Mouse (Mus musculus): ENCODE measurements around the gene Adprm. TPM values are rescaled to one million over a fixed set of nuclear protein-coding genes. Genes with fewer than 3 reads are reported as not detected.

Adprm gene
- polyA plus RNA-seq, 1 experiment from 2014 or later, result 35.4 TPM

DNA sequence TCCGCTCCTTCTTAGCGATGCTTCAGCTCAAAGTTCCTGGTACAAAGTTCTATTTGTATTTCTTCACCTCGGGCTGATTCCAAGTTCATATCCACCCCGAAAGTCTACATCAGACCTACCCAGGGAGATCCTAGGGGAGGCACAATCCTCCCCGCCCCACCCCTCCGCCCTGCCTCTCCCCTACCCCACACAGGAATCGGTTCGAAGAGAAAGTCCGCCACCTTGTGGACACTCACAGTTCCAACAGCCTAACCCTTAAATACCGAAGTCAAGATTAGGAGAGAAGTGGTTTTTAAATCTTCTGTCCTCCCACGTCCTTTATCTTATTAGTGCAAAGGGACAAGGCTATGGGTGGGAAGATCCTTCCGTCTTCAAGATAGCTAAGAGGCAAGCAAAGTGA lies 31.4 kb downstream of the Adprm start:
- Histone ChIP-seq H3K9ac (replicated peaks; ENCODE audit: low read depth, low read length) (no peak overlapping the region), H3K27me3 (replicated peaks; ENCODE audit: control insufficient read depth, insufficient read depth, low read length) (no peaks in the 10 kb centered on the region), H3K36me3 (ENCODE audit: control insufficient read depth, insufficient read depth) (no peaks in the 10 kb centered on the region), H3K4me1 (replicated peaks; ENCODE audit: control insufficient read depth, insufficient read depth, low read length) (peaks cover 21% of the 10 kb centered on the region), H3K9me3 (ENCODE audit: control insufficient read depth, low read length) (no peaks in the 10 kb centered on the region), H3K4me3 (replicated peaks; ENCODE audit: low read length) (peak overlapping the region; percentile 21; the same call in 1 of the 2 replicates), H3K27ac (ENCODE audit: low read length) (no peak overlapping the region), H3K4me2 (ENCODE audit: low read length) (peak overlapping the region; percentile 53)
- WGBS, result 3% methylated on average over 12 of the region's 12 CpGs
- peak; percentile 22; the same call in 1 of the 2 replicates for ATAC-seq

DNA sequence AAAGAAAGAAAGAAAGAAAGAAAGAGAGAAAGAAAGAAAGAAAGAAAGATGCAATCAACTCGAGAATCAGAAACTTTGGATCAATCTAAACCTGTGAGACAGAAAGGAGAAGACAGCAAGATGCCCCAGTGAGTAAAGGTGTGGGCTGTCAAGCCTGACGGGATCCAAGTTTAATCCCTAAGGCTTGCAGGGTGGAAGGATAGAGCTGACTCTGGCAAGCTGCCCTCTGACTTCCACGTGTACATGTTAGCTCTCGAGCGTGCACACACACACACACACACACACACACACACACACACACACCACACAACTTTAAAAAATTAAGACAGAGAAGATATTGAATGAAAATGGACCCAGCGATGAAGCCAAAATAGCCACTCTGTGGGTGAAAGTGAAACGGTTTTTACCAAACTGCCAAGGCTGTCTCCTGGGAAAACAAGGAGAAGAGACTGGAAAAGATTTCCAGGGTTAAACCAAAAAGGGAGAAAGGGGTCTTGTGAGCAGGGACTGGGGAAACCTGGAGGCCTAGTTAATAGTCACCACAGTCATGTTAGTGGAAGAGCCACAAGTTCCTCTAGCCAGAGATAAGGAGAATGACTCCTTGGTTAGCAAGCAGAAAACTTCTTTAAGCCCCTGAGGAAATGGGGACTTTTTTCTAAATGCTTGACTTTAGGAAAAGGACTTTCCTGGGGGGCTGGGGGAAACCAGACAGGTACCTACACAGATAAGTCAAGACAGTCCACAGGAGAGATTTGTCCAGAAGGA lies 32.5 kb downstream of the Adprm start:
- Histone ChIP-seq H3K9me3 (ENCODE audit: control insufficient read depth, low read length) (no peaks in the 10 kb centered on the region), H3K27ac (ENCODE audit: low read length) (no peak overlapping the region), H3K27me3 (replicated peaks; ENCODE audit: control insufficient read depth, insufficient read depth, low read length) (no peaks in the 10 kb centered on the region), H3K36me3 (ENCODE audit: control insufficient read depth, insufficient read depth) (no peaks in the 10 kb centered on the region), H3K9ac (replicated peaks; ENCODE audit: low read depth, low read length) (no peak overlapping the region), H3K4me2 (ENCODE audit: low read length) (no peak overlapping the region), H3K4me3 (replicated peaks; ENCODE audit: low read length) (no peak overlapping the region), H3K4me1 (replicated peaks; ENCODE audit: control insufficient read depth, insufficient read depth, low read length) (peaks cover 19% of the 10 kb centered on the region)
- 53% methylated on average over 7 of the region's 7 CpGs for WGBS
- no peak for ATAC-seq

DNA sequence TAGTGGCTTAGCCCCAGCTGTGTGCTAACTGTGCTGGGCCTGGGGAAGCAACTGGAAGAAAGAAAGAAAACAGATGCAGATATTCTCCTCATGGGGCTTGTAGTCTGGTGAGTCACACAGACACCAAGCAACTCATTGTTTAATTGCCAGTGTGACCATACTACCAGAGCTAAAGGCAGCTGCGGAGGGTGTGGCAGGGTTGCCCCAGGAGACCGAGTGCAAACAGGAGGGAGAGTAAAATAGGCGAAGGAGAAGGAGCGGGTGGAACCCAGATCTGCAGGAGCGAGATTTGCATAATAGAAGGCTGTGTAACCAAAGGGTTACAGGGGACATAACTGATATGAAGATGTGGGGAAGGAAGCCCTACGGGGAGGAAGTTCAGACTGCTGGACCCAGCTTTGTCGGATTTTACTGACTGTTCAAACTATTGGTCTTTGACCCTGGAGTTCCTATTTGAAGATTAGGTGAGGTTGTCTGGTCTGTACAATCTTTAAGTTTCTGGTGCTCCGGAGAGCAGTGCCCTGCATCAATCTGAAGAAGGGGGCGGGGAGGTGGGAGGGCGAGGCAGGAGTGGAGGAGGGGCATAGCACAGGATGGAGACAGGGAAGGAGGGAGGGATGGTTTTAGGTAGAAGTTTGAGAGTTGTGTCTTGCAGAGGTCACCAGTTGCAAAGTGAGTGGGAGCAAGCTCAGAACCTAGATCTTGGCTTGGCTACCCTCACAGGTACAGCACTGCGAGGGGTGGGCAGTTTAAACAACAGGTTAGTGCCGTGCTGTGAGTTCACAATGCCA lies 34.4 kb downstream of the Adprm start:
- Histone ChIP-seq H3K4me2 (ENCODE audit: low read length) (no peak overlapping the region), H3K9ac (replicated peaks; ENCODE audit: low read depth, low read length) (no peak overlapping the region; the same call in 1 of the 2 replicates), H3K4me3 (replicated peaks; ENCODE audit: low read length) (no peak overlapping the region), H3K27me3 (replicated peaks; ENCODE audit: control insufficient read depth, insufficient read depth, low read length) (no peaks in the 10 kb centered on the region), H3K27ac (ENCODE audit: low read length) (no peak overlapping the region), H3K9me3 (ENCODE audit: control insufficient read depth, low read length) (no peaks in the 10 kb centered on the region), H3K36me3 (ENCODE audit: control insufficient read depth, insufficient read depth) (no peaks in the 10 kb centered on the region), H3K4me1 (replicated peaks; ENCODE audit: control insufficient read depth, insufficient read depth, low read length) (peaks cover 8% of the 10 kb centered on the region; the same call in 1 of the 2 replicates)
- ATAC-seq, result 0 out of 2 replicates have a peak, but pooled peaks have one; percentile 15
- WGBS, result 6% methylated on average over 12 of the region's 12 CpGs

- Histone ChIP-seq H3K4me3 (replicated peaks; ENCODE audit: low read length) (no peak overlapping the region), H3K4me2 (ENCODE audit: low read length) (no peak overlapping the region), H3K36me3 (ENCODE audit: control insufficient read depth, insufficient read depth) (no peaks in the 10 kb centered on the region), H3K9me3 (ENCODE audit: control insufficient read depth, low read length) (no peaks in the 10 kb centered on the region), H3K9ac (replicated peaks; ENCODE audit: low read depth, low read length) (no peak overlapping the region), H3K27me3 (replicated peaks; ENCODE audit: control insufficient read depth, insufficient read depth, low read length) (no peaks in the 10 kb centered on the region), H3K27ac (ENCODE audit: low read length) (no peak overlapping the region), H3K4me1 (replicated peaks; ENCODE audit: control insufficient read depth, insufficient read depth, low read length) (peaks cover 4% of the 10 kb centered on the region; the same call in 1 of the 2 replicates)
- WGBS, result 21% methylated on average over 4 of the region's 4 CpGs
- ATAC-seq, result no peak
Observed at GRCm38 (mm10) chr11:67011635-67012034, 40.8 kb downstream of the Adprm start.

DNA sequence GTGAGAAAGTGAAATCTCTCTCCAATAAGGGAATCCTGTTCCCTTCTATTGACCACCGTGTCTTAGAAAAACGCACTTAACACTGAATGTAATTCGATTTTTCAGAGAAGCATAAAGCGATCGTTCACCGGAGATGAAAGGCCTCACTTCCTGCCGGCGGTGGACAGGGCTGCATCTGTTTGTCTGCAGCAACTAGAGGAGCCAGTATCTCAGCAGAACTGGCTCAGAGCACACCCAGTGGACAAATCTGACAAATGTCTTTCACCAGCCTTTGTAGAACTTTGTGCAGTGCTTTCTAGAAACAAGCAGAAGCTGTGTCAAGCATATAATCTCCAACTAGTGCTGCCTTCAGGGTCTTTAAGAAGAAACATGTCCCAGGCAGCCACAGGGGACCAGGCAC lies 42.0 kb downstream of the Adprm start:
- H3K4me3 ChIP-seq (replicated peaks; ENCODE audit: low read length), result no peak overlapping the region
- ATAC-seq, result peak; percentile 64; the same call in 1 of the 2 replicates
- no peak overlapping the region for H3K4me2 ChIP-seq (ENCODE audit: low read length)
- no peaks in the 10 kb centered on the region for H3K36me3 ChIP-seq (ENCODE audit: control insufficient read depth, insufficient read depth)
- H3K9me3 ChIP-seq (ENCODE audit: control insufficient read depth, low read length), result no peaks in the 10 kb centered on the region
- no peak overlapping the region for H3K9ac ChIP-seq (replicated peaks; ENCODE audit: low read depth, low read length)
- no peaks in the 10 kb centered on the region for H3K27me3 ChIP-seq (replicated peaks; ENCODE audit: control insufficient read depth, insufficient read depth, low read length)
- WGBS, result 7% methylated on average over 8 of the region's 8 CpGs
- no peak overlapping the region for H3K27ac ChIP-seq (ENCODE audit: low read length)
- peaks cover 4% of the 10 kb centered on the region; the same call in 1 of the 2 replicates for H3K4me1 ChIP-seq (replicated peaks; ENCODE audit: control insufficient read depth, insufficient read depth, low read length)

- Histone ChIP-seq H3K9ac (replicated peaks; ENCODE audit: low read depth, low read length) (no peak overlapping the region), H3K36me3 (ENCODE audit: control insufficient read depth, insufficient read depth) (no peaks in the 10 kb centered on the region), H3K4me1 (replicated peaks; ENCODE audit: control insufficient read depth, insufficient read depth, low read length) (peaks cover 4% of the 10 kb centered on the region; the same call in 1 of the 2 replicates), H3K27ac (ENCODE audit: low read length) (no peak overlapping the region), H3K9me3 (ENCODE audit: control insufficient read depth, low read length) (no peaks in the 10 kb centered on the region), H3K4me2 (ENCODE audit: low read length) (no peak overlapping the region), H3K27me3 (replicated peaks; ENCODE audit: control insufficient read depth, insufficient read depth, low read length) (no peaks in the 10 kb centered on the region), H3K4me3 (replicated peaks; ENCODE audit: low read length) (no peak overlapping the region)
- 92% methylated on average over 4 of the region's 4 CpGs for WGBS
- no peak for ATAC-seq
Observed at GRCm38 (mm10) chr11:67008528-67008927, 43.9 kb downstream of the Adprm start.

DNA sequence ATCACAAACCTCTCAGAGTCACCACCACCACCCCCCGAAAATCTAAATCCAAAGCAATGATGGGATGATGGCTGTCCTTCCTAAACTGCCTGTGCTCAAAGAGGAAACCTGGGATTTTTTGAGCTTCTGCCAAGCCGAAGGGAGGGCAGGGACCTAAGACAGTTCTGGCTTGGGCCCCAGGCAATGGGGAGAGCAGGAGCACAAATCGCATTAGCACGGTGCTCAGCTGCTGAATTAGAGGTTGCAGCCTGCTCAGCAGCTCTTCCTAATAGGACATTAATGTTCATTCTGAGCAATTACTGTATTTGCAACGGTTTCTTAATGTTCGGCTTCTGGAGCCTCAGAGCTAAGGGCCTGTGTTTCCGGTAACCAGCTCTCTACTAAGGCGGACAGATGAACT lies 44.4 kb downstream of the Adprm start:
- H3K27ac ChIP-seq (ENCODE audit: low read length), result no peak overlapping the region
- ATAC-seq, result no peak
- 61% methylated on average over 8 of the region's 8 CpGs for WGBS
- no peak overlapping the region for H3K4me2 ChIP-seq (ENCODE audit: low read length)
- no peaks in the 10 kb centered on the region for H3K36me3 ChIP-seq (ENCODE audit: control insufficient read depth, insufficient read depth)
- peaks cover 4% of the 10 kb centered on the region; the same call in 1 of the 2 replicates for H3K4me1 ChIP-seq (replicated peaks; ENCODE audit: control insufficient read depth, insufficient read depth, low read length)
- H3K4me3 ChIP-seq (replicated peaks; ENCODE audit: low read length), result no peak overlapping the region
- no peak overlapping the region for H3K9ac ChIP-seq (replicated peaks; ENCODE audit: low read depth, low read length)
- no peaks in the 10 kb centered on the region for H3K9me3 ChIP-seq (ENCODE audit: control insufficient read depth, low read length)
- no peaks in the 10 kb centered on the region for H3K27me3 ChIP-seq (replicated peaks; ENCODE audit: control insufficient read depth, insufficient read depth, low read length)

DNA sequence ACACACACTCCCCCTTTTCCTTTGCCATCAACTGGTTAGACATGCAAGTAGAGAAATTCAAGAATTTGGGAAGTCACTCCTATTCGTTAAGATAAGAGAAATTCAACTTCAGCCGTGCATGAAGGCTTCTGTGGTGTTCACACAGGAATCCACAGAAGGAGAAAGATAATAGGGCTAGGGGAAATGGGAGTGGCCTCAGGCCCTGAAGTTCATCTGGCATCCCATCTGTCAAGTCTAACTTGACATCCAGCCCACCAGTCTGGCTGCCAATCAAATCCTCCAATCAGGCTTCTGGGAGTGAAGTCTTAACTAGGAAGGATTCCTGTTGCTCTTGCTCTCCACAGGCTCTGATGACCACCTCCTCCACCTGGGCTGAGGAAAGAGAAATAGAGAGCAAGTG lies 49.5 kb downstream of the Adprm start:
- no peaks in the 10 kb centered on the region for H3K9me3 ChIP-seq (ENCODE audit: control insufficient read depth, low read length)
- no peak for ATAC-seq
- H3K4me3 ChIP-seq (replicated peaks; ENCODE audit: low read length), result no peak overlapping the region
- peaks cover 18% of the 10 kb centered on the region for H3K4me1 ChIP-seq (replicated peaks; ENCODE audit: control insufficient read depth, insufficient read depth, low read length)
- no peaks in the 10 kb centered on the region for H3K27me3 ChIP-seq (replicated peaks; ENCODE audit: control insufficient read depth, insufficient read depth, low read length)
- no peak overlapping the region for H3K4me2 ChIP-seq (ENCODE audit: low read length)
- WGBS, result 36% methylated on average over 2 of the region's 2 CpGs
- no peaks in the 10 kb centered on the region for H3K36me3 ChIP-seq (ENCODE audit: control insufficient read depth, insufficient read depth)
- no peak overlapping the region for H3K27ac ChIP-seq (ENCODE audit: low read length)
- H3K9ac ChIP-seq (replicated peaks; ENCODE audit: low read depth, low read length), result no peak overlapping the region

DNA sequence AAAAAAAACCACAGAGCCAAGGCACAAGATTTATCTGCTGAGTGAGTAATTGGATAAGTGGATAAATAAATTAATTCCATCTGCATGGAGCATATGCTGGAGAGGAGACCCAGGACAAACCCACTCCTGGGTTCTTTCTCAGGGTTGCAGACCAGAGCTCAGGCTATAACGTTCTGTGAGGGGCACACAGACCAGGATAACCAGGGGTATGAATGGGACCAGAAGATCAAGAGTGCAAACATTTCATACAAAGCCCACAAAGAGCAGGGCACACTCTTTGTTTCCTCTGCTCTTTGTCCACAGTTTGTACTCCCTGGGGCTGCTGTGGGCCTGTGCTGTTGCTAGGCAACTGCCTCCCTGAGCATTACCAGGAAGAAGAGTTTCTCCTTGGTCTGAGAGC lies 50.7 kb downstream of the Adprm start:
- peak; percentile 49; the same call in 1 of the 2 replicates for ATAC-seq
- peaks cover 17% of the 10 kb centered on the region for H3K4me1 ChIP-seq (replicated peaks; ENCODE audit: control insufficient read depth, insufficient read depth, low read length)
- H3K27ac ChIP-seq (ENCODE audit: low read length), result no peak overlapping the region
- no peaks in the 10 kb centered on the region for H3K9me3 ChIP-seq (ENCODE audit: control insufficient read depth, low read length)
- H3K36me3 ChIP-seq (ENCODE audit: control insufficient read depth, insufficient read depth), result no peaks in the 10 kb centered on the region
- no peaks in the 10 kb centered on the region for H3K27me3 ChIP-seq (replicated peaks; ENCODE audit: control insufficient read depth, insufficient read depth, low read length)
- no peak overlapping the region for H3K9ac ChIP-seq (replicated peaks; ENCODE audit: low read depth, low read length)
- WGBS, result 5% methylated on average over 1 of the region's 1 CpGs
- H3K4me2 ChIP-seq (ENCODE audit: low read length), result no peak overlapping the region
- no peak overlapping the region for H3K4me3 ChIP-seq (replicated peaks; ENCODE audit: low read length)
